Mouse (Mus musculus) erythroblast, embryonic 14.5 days (primary cell): ENCODE data around the gene Tenm4.

Experiments used
- GATA1 ChIP-seq: IDR thresholded peaks from 2 replicates; pipeline ENCODE4 v1.6.1; 2012; ENCODE audit warnings: low read length, inconsistent platforms, mixed read lengths
- TAL1 ChIP-seq: IDR thresholded peaks from 3 replicates; pipeline ENCODE4 v1.6.1; 2012; ENCODE audit warnings: low read length, inconsistent platforms, mixed read lengths

GRCm38 (mm10) chr7:96141876-96142275 lies 29.2 kb upstream of the Tenm4 start:
- TF ChIP-seq GATA1 (no peak), TAL1 (no peak)
